Mouse (Mus musculus): ENCODE data around the gene Timm9.
"Not testable (repeated sequence)": the region's sequence is repeated elsewhere in the genome, so short reads cannot be mapped to it uniquely, and the experiment has no call there.

DNA sequence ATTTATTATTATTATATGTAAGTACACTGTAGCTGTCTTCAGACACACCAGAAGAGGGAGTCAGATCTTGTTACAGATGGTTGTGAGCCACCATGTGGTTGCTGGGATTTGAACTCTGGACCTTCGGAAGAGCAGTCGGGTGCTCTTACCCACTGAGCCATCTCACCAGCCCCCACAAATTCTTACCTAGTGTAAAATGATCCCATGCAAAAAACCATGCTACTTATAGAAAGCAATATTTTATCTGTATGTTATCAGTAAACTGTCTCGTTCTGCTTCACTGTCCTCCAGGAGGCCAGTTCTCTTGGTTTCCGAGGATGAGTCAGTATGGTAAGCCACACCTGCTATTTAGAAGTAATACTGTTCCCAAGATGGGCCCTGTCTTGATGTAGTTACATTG is 32.2 kb downstream of the Timm9 start:
- not testable (repeated sequence) for TF ChIP-seq CTCF (IDR thresholded peaks at IDR 0.05; ENCODE audit: low read depth, low read length); POLR2A (IDR thresholded peaks at IDR 0.05; ENCODE audit: insufficient read depth, low read length); EP300 (IDR thresholded peaks at IDR 0.05; ENCODE audit: insufficient read depth, low read depth, low read length)

All from ES-Bruce4 (cell line).